Mouse (Mus musculus): ENCODE data around the gene Matn3. TPM values are rescaled to one million over a fixed set of nuclear protein-coding genes. Genes with fewer than 3 reads are reported as not detected.

Gene Matn3
- 1.8 and 2.7 TPM in 2 replicates for polyA plus RNA-seq (2015; fragmentation: Nextera tagmentation; extraction: Ambion mirVana)

GRCm38 (mm10) chr12:8947714-8948464 is at the start of gene Matn3:
Gene Matn3 (plus strand): TSS chr12:8947929.
- H3K27ac ChIP-seq (replicated peaks): no peak within 1 kb of the TSS
- peak within 1 kb of the TSS; percentile 98 for H3K4me2 ChIP-seq
- H3K36me3 ChIP-seq: no peaks in the 10 kb centered on the region
- under 1% methylated on average over 42 of the region's 42 CpGs for WGBS
- H3K27me3 ChIP-seq (replicated peaks): no peaks in the 10 kb centered on the region; the same call in 1 of the 2 replicates
- ATAC-seq (ENCODE audit: low FRiP score): peak; percentile 76
- H3K9me3 ChIP-seq (replicated peaks): no peaks in the 10 kb centered on the region
- H3K4me3 ChIP-seq (replicated peaks): peak within 1 kb of the TSS; percentile 47
- H3K9ac ChIP-seq (replicated peaks): peak within 1 kb of the TSS; percentile 59
- H3K4me1 ChIP-seq: peaks cover 10% of the 10 kb centered on the region

DNA sequence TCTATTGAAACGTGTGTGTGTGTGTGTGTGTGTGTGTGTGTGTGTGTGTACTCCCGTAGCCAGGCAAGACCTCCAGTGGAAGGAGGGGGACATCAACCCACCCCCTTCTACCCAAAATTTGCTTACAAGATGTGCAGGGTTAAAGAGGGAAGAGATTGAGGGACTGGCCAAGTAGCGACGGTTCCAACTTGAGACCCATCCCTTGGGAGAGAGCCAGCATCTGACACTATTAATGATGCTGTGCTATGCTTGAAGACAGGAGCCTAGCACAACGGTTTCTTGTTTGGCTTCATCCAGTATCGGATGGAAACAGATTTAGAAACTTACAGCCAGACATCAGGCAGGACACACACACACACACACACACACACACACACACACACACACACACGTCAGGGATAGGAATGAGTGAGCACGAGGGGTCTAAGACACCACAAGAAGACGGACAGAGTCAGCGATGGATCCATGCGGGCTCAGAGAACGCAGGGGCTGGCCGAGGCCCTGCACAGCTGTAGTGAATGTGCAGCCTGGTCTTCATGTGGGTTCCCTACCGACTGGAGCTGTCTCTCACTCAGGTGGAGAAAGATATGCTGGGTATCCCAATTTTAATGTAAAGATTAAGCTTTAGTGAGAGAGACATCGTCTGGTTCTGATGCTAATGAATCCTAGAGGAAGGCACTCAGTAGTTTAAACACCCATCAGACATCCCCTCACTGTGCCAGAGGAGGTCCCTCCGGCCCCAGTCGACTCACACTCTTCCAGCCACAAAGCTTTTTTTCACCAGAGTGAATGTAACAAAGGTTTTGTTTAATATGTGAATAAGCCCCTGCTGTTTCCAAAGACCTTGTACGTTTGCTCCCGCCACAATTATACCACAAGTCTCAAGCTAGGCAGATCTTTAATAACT is 48.6 kb upstream of the Matn3 start:
- Histone ChIP-seq H3K27ac (replicated peaks) (peak overlapping the region; percentile 37; the same call in 1 of the 2 replicates), H3K4me2 (no peak overlapping the region), H3K9ac (replicated peaks) (no peak overlapping the region), H3K9me3 (replicated peaks) (no peaks in the 10 kb centered on the region), H3K4me3 (replicated peaks) (no peak overlapping the region), H3K27me3 (replicated peaks) (no peaks in the 10 kb centered on the region), H3K4me1 (peaks cover 22% of the 10 kb centered on the region), H3K36me3 (no peaks in the 10 kb centered on the region)
- WGBS: 41% methylated on average over 19 of the region's 19 CpGs
- ATAC-seq (ENCODE audit: low FRiP score): peak; percentile 36

- no peaks in the 10 kb centered on the region for H3K27me3 ChIP-seq (replicated peaks)
- no peak overlapping the region for H3K4me3 ChIP-seq (replicated peaks)
- no peak overlapping the region for H3K9ac ChIP-seq (replicated peaks)
- 0 out of 2 replicates have a peak overlapping the region, but pooled peaks have one; percentile 37 for H3K27ac ChIP-seq (replicated peaks)
- H3K36me3 ChIP-seq: no peaks in the 10 kb centered on the region
- ATAC-seq (ENCODE audit: low FRiP score): no peak
- H3K4me1 ChIP-seq: peaks cover 22% of the 10 kb centered on the region
- H3K9me3 ChIP-seq (replicated peaks): no peaks in the 10 kb centered on the region
- H3K4me2 ChIP-seq: no peak overlapping the region
- WGBS: 26% methylated on average over 4 of the region's 4 CpGs
Observed at GRCm38 (mm10) chr12:8900107-8900698, 47.5 kb upstream of the Matn3 start.

GRCm38 (mm10) chr12:8900919-8901663 is 46.6 kb upstream of the Matn3 start:
- no peaks in the 10 kb centered on the region for H3K9me3 ChIP-seq (replicated peaks)
- H3K36me3 ChIP-seq: no peaks in the 10 kb centered on the region
- no peak overlapping the region for H3K9ac ChIP-seq (replicated peaks)
- no peaks in the 10 kb centered on the region for H3K27me3 ChIP-seq (replicated peaks)
- H3K4me1 ChIP-seq: peaks cover 22% of the 10 kb centered on the region
- H3K4me2 ChIP-seq: no peak overlapping the region
- no peak for ATAC-seq (ENCODE audit: low FRiP score)
- 63% methylated on average over 5 of the region's 5 CpGs for WGBS
- H3K27ac ChIP-seq (replicated peaks): no peak overlapping the region
- H3K4me3 ChIP-seq (replicated peaks): no peak overlapping the region

DNA sequence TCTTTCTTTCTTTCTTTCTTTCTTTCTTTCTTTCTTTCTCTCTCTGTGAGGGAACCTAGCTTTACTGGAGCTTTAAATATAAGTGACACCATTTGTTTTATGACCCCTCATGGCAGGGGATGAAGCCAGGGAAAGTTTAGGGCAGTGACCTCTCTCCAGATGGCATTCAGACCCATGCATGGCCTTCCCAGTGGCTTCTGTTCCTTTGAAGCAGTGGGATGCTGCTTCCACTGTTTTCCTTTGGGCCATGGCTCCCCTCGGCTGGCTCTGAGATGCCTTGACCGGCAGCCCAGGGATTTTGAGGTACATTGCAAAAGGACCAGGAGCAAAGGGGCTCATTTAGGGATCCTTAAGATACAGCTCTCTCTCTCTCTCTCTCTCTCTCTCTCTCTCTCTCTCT is 45.8 kb upstream of the Matn3 start:
- no peaks in the 10 kb centered on the region for H3K9me3 ChIP-seq (replicated peaks)
- H3K27ac ChIP-seq (replicated peaks): no peak overlapping the region
- H3K4me3 ChIP-seq (replicated peaks): no peak overlapping the region
- peaks cover 22% of the 10 kb centered on the region for H3K4me1 ChIP-seq
- WGBS: 26% methylated on average over 2 of the region's 2 CpGs
- no peaks in the 10 kb centered on the region for H3K36me3 ChIP-seq
- no peak overlapping the region for H3K9ac ChIP-seq (replicated peaks)
- no peaks in the 10 kb centered on the region for H3K27me3 ChIP-seq (replicated peaks)
- H3K4me2 ChIP-seq: no peak overlapping the region
- no peak for ATAC-seq (ENCODE audit: low FRiP score)

GRCm38 (mm10) chr12:8902479-8902878 is 45.2 kb upstream of the Matn3 start:
- Histone ChIP-seq H3K4me1 (peaks cover 22% of the 10 kb centered on the region), H3K4me2 (no peak overlapping the region)
- WGBS: 33% methylated on average over 3 of the region's 3 CpGs

GRCm38 (mm10) chr12:8912860-8913685 is 34.7 kb upstream of the Matn3 start:
- no peaks in the 10 kb centered on the region for H3K36me3 ChIP-seq
- peak; percentile 62 for ATAC-seq (ENCODE audit: low FRiP score)
- H3K9ac ChIP-seq (replicated peaks): peak overlapping the region; percentile 20; the same call in 1 of the 2 replicates
- 5% methylated on average over 16 of the region's 16 CpGs for WGBS
- H3K9me3 ChIP-seq (replicated peaks): no peaks in the 10 kb centered on the region
- H3K27me3 ChIP-seq (replicated peaks): no peaks in the 10 kb centered on the region
- H3K27ac ChIP-seq (replicated peaks): peak overlapping the region; percentile 67
- peak overlapping the region; percentile 12; the same call in 1 of the 2 replicates for H3K4me2 ChIP-seq
- H3K4me1 ChIP-seq: peaks cover 23% of the 10 kb centered on the region
- no peak overlapping the region for H3K4me3 ChIP-seq (replicated peaks)

More at GRCm38 (mm10) chr12:8902479-8902878, 45.2 kb upstream of the Matn3 start:
- H3K36me3 ChIP-seq: no peaks in the 10 kb centered on the region
- H3K4me3 ChIP-seq (replicated peaks): no peak overlapping the region
- no peak overlapping the region for H3K27ac ChIP-seq (replicated peaks)
- no peaks in the 10 kb centered on the region for H3K27me3 ChIP-seq (replicated peaks)
- no peaks in the 10 kb centered on the region for H3K9me3 ChIP-seq (replicated peaks)
- no peak for ATAC-seq (ENCODE audit: low FRiP score)
- H3K9ac ChIP-seq (replicated peaks): no peak overlapping the region

DNA sequence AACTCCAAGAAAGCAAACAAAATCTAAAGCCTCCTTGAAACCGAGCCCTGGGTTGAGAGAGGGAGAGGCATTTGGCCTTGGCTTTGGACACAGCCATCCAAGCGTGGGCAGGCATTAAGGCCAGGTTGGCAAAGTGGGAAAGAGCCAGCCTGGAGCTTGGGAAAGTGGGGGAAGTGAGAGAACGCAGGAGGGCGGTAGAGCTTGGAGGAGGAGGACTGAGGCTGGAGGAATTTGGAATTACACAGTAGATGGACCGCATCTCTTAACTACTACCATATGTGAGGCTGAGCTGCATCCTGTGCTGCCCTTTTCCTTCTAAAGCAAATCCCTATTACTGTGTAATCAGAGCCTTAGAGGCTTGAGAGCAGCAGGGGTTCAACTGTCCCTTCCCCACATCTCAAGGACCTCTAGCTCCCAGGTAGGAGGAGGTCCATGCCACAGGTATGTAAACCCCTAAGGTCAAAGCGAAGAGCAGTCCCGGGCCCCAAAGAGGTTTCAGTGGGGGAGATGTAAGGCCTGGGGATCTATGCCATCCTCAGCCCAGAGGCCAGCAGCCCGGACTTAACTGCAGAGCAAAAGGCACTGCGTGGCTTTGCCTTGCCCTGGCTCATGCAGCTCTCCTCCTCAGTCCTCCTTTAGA is 33.9 kb upstream of the Matn3 start:
- WGBS: 61% methylated on average over 9 of the region's 9 CpGs
- H3K27ac ChIP-seq (replicated peaks): peak overlapping the region; percentile 67
- no peaks in the 10 kb centered on the region for H3K27me3 ChIP-seq (replicated peaks)
- no peak overlapping the region for H3K4me3 ChIP-seq (replicated peaks)
- H3K4me2 ChIP-seq: no peak overlapping the region
- H3K9ac ChIP-seq (replicated peaks): no peak overlapping the region
- ATAC-seq (ENCODE audit: low FRiP score): no peak
- no peaks in the 10 kb centered on the region for H3K36me3 ChIP-seq
- H3K4me1 ChIP-seq: peaks cover 23% of the 10 kb centered on the region
- H3K9me3 ChIP-seq (replicated peaks): no peaks in the 10 kb centered on the region

DNA sequence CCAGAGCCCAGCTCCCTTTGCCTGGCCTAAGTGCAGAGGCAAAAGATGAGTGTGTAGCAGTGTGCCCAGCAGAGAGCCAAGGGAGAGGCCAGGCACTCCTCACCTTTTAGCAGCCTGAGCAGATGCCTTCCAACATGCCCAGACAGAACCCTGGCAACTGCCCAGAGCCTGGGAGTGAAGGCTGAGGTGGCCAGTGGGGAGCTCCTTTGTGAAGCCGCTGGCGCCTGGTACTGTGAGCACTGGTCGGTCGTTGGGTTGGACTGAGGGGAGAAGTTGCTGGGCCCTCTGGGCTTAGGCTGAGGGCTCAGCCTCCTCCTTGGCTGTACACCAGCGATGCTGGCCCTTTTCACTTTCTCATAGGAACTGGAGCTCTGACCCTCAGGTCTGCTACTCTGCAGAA is 31.4 kb upstream of the Matn3 start:
- H3K9ac ChIP-seq (replicated peaks): no peak overlapping the region
- H3K9me3 ChIP-seq (replicated peaks): no peaks in the 10 kb centered on the region
- H3K36me3 ChIP-seq: no peaks in the 10 kb centered on the region
- no peaks in the 10 kb centered on the region for H3K27me3 ChIP-seq (replicated peaks)
- no peak overlapping the region for H3K4me2 ChIP-seq
- H3K4me1 ChIP-seq: peaks cover 28% of the 10 kb centered on the region
- H3K27ac ChIP-seq (replicated peaks): peak overlapping the region; percentile 51
- 36% methylated on average over 5 of the region's 5 CpGs for WGBS
- no peak overlapping the region for H3K4me3 ChIP-seq (replicated peaks)
- peak; percentile 58; the same call in 1 of the 2 replicates for ATAC-seq (ENCODE audit: low FRiP score)

- WGBS: 93% methylated on average over 3 of the region's 3 CpGs
- H3K9ac ChIP-seq (replicated peaks): no peak overlapping the region
- H3K4me1 ChIP-seq: peaks cover 28% of the 10 kb centered on the region
- no peak overlapping the region for H3K4me2 ChIP-seq
- H3K4me3 ChIP-seq (replicated peaks): no peak overlapping the region
- ATAC-seq (ENCODE audit: low FRiP score): no peak
- H3K27ac ChIP-seq (replicated peaks): no peak overlapping the region
- H3K36me3 ChIP-seq: no peaks in the 10 kb centered on the region
- no peaks in the 10 kb centered on the region for H3K9me3 ChIP-seq (replicated peaks)
- H3K27me3 ChIP-seq (replicated peaks): no peaks in the 10 kb centered on the region
Observed at GRCm38 (mm10) chr12:8919231-8919630, 28.5 kb upstream of the Matn3 start.
